Mouse (Mus musculus): ENCODE data around the gene Hbs1l.

Gene Hbs1l

GRCm38 (mm10) chr10:21304672-21305632, 9.2 kb downstream of the Hbs1l start:
- DNase-seq, result no peak

DNA sequence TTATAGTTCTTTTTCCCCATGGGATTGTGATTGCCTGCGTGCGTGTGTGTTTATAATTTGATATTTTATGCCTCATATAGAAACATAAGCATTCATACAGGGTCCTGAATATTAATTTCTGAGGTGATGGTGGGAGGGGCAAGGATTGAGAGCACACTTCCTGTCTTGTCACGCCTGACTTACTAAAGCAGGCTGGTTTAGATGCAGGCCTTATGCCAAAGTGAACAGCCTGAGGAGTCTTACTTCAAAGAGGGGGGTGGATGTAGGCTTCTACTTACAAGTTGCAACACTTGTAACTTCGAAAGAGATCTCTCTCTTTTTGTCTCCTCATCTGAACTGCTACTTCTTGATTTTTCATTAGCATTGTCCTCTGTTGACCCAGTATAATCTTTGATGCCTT, 18.0 kb downstream of the Hbs1l start:
- no peak for DNase-seq

- no peak for DNase-seq
These were observed 20.3 kb downstream of the Hbs1l start for GRCm38 (mm10) chr10:21316123-21316522.

GRCm38 (mm10) chr10:21318250-21318649, 22.5 kb downstream of the Hbs1l start:
- DNase-seq, result no peak

DNA sequence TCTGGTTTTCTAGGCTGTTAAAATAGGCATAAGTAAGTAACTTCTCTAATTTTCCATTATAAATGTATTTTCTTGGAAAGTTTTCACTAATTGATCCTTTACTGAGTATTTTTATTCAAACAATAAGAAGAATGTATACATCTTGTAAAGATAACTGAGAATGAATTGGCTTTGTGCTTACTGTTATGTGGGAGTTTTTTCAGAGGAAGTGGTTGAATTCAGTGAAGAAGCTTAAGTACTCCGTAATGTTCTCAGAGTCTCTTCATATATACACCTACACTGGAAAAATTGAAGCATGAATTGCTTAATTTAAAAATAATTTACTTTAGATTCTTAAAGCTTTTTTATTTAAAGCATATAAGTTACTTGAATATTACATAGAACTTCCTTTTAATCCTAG, 23.2 kb downstream of the Hbs1l start:
- no peak for DNase-seq

DNA sequence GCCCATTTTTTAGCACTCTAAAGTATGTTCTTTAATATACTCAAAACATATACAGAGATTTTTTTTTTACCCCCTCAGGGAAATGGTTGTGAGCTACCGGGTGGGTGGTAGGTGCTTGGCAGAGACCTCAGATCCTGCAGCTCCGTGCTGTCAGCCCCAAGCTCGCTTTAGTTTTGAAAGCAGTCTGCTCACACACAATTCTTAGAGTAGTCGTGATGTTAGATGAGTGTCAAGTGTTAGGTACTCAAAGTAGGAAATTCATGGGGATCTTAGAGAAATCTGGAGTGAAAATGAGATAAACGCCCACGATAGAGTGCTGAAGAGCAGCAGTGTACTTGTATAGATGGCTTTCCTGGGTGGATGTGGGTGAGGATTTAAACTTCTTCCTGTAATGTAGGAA, 24.8 kb downstream of the Hbs1l start:
- no peak for DNase-seq

GRCm38 (mm10) chr10:21326352-21326751, 30.6 kb downstream of the Hbs1l start:
- no peak for DNase-seq

GRCm38 (mm10) chr10:21327605-21328135, 31.9 kb downstream of the Hbs1l start:
- DNase-seq, result no peak

GRCm38 (mm10) chr10:21334349-21335105, 38.7 kb downstream of the Hbs1l start:
- DNase-seq, result no peak

DNA sequence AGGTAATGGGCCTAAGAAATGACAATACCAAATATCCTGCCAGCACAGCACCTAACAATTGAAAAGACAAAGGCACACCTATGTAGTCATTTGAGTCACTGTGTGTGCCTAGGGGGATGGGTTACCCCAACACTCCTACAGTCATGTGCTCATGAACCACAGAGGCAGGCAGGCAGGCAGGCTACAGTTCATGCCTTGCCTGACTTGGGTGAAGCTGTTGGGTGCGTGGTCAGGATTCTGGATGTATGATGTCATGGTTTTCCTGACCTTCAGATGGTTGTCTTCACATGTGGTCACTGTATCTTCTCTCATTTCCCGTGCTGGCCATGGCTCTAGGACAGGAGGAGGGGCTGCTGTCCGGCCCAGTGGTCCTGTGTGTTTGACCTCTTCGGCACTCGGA, 39.8 kb downstream of the Hbs1l start:
- no peak for DNase-seq

- DNase-seq, result peak in 1 of 2 experiments; percentile 20
These were observed 41.4 kb downstream of the Hbs1l start for GRCm38 (mm10) chr10:21337191-21337590.

DNA sequence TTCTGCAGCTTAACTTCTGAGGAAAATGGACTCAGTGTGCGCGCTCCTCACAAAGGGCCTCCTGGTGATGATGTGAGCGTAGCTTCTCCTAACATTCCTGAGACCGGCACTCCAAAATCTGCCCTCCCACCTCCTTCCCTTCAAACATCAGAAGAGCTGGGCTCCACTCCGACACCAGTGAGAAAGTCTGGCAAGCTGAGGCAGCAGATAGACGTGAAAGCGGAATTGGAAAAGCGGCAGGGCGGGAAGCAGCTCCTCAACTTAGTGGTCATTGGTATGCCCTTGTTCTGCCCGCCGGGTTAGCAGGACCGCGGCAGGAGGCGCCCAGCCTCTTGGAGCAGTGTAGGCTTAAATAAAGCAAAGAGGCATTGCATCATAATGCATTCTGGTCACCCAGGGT, 45.9 kb downstream of the Hbs1l start:
- no peak for DNase-seq

- DNase-seq, result no peak
These were observed 46.7 kb downstream of the Hbs1l start for GRCm38 (mm10) chr10:21342331-21343005.

DNA sequence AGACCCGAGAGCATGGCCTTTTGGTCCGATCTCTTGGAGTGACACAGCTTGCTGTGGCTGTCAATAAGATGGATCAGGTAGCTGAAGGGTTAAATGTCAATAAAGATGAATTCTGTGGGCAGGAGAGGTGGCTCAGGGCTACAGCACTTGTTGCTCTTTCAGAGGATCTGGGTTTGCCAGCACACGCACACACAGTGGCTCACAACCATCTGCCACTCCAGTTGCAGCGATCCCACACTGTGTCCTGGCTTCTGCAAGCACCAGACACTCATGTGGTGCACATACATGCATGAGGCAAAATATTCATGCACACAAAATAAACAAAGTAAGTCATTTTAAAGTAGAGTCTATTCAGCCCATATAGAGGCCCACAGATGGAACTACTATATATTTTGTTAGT, 51.6 kb downstream of the Hbs1l start:
- DNase-seq, result no peak

DNA sequence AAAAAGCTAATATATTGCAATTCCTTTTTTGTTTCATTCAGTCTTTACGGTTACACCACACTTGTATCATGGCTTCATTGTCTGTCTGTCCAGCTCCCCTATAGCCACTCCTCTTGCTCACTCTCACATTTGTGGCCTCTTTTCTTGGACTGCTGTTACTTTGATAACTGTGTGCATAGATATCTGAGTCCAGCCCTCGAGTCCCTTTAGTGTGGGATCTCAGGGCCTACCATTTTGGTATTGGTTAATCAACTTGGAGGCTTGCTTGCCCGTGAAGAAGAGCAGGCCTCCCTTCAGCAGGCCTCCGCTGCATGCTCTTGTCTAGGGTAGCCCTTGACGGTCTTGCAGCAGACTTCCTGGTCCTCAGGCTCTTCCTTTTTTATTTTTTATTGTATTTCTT, 53.7 kb downstream of the Hbs1l start:
- no peak for DNase-seq

DNA sequence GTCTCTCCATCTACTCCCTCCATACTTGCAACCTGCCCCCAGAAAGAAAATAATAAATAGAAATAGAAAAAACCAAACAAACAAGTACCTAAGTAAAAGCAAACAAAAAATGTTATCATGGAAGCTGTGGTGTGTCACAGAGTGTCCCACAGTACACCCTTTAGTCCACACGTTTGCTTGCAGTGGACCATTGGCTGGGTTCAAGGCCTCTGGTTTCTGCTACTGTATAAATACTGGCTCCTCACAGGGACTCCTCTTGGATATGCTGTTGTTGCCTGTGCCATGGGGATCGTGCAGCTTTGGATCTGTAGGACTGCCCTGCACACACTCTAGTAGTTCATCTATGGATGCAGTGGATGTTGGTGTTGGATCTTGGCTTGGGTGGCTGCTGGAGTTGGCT, 54.2 kb downstream of the Hbs1l start:
- DNase-seq, result no peak

GRCm38 (mm10) chr10:21350531-21351515, 55.0 kb downstream of the Hbs1l start:
- no peak for DNase-seq

DNA sequence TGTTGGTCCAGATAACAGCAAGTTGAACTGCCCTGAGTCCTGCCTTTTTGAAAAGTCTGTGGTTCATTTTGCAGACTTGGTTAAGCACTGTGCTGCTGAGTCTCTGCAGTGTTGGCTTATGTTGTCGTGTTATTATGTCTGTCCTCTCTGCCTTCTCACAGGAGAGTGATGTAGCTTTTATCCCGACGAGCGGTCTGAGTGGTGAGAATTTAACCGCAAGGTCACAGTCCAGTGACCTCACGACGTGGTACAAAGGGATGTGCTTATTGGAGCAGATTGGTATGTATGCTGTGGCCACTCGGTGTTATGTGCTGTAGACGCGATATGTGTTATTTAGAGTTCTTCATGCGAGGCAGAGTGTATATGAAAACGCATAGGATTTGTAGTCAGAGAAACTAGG, 56.0 kb downstream of the Hbs1l start:
- DNase-seq, result no peak

- DNase-seq, result no peak
These were observed 58.1 kb downstream of the Hbs1l start for GRCm38 (mm10) chr10:21353890-21354289.

DNA sequence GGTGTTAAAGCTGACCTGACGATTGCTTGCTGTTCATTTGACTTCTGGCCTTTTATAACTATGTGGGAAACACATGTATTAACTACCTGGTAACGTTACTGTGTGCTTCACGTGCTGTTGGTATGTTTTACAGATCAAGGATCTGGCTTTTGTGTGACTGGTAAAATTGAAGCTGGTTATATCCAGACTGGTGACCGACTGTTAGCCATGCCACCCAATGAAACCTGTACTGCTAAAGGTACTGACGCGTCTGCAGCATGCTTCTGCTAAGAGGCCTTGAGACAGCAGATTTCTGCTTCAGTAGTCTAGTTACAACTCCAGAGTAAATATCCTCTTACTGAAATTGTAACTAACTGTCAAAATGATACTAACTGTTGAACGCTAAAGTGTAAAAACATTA, 58.7 kb downstream of the Hbs1l start:
- DNase-seq, result no peak

GRCm38 (mm10) chr10:21357986-21358385, 62.2 kb downstream of the Hbs1l start:
- DNase-seq, result no peak

DNA sequence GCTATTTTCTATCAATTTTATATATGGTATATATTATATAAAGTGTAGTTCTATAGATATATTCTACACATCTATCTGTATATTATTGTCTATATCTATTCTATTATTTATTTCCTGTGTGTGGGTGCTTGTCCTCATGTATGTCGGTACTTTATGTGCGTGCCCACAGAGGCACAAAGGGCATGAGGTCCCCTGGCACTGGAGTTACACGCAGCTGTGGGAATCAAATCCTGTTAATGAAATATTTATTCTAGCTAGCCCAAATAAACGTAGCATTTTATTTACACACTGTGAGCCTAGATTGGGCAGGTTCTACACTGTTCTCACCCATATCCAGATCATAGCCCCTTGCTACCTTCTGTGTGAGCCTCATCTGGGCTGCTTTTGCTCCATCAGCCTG, 63.3 kb downstream of the Hbs1l start:
- no peak for DNase-seq

Data from lung, postnatal 4 days (tissue).